Mouse (Mus musculus) hindbrain, postnatal 0 days (tissue): ENCODE measurements around the gene 9230104L09Rik. TPM values are rescaled to one million over a fixed set of nuclear protein-coding genes. Genes with fewer than 3 reads are reported as not detected.
A peak's percentile ranks its signal among the peaks of the same experiment; 100 is the strongest.

Experiments
- ATAC-seq: fragments of 200-750 bp; cut with Nextera tagmentation; 2 replicates; pipeline ENCODE4 v1.8.0; 2017; ENCODE audit warnings: mild to moderate bottlenecking, moderate TSS enrichment, moderate library complexity
- DNase-seq: peaks from one replicate; pipeline ENCODE4 v3.0.0-alpha.2; 2015; ENCODE audit warnings: low spot score
- H3K27ac ChIP-seq: fragments of 300-500 bp; sonication (generic); 2 replicates; pipeline ENCODE4 v1.5.1; 2014; ENCODE audit warnings: mild to moderate bottlenecking
- H3K27me3 ChIP-seq: fragments of 300-500 bp; sonication (generic); 2 replicates; pipeline ENCODE4 v1.6.1; 2014; ENCODE audit warnings: low read length, mixed read lengths; ENCODE audit not compliant: insufficient read depth
- H3K36me3 ChIP-seq: fragments of 300-500 bp; sonication (generic); 2 replicates; pipeline ENCODE4 v1.6.1; 2014; ENCODE audit warnings: low read length, mixed read lengths; ENCODE audit not compliant: insufficient read depth
- H3K4me1 ChIP-seq: fragments of 300-500 bp; sonication (generic); 2 replicates; pipeline ENCODE4 v1.6.1; 2014; ENCODE audit warnings: antibody characterized with exemption, low read length, mixed read lengths; ENCODE audit not compliant: insufficient read depth
- H3K4me2 ChIP-seq: fragments of 300-500 bp; sonication (generic); 2 replicates; pipeline ENCODE4 v1.6.1; 2014; ENCODE audit warnings: low read depth, mild to moderate bottlenecking, low read length, moderate library complexity, mixed read lengths
- H3K4me3 ChIP-seq: fragments of 300-500 bp; sonication (generic); 2 replicates; pipeline ENCODE4 v1.5.1; 2014; ENCODE audit warnings: low read length
- H3K9ac ChIP-seq: fragments of 300-500 bp; sonication (generic); replicated peaks from 2 replicates; pipeline ENCODE4 v1.6.1; 2014; ENCODE audit warnings: mild to moderate bottlenecking, low read length, moderate library complexity, mixed read lengths
- H3K9me3 ChIP-seq: fragments of 300-500 bp; sonication (generic); 2 replicates; pipeline ENCODE4 v1.6.1; 2016; ENCODE audit warnings: low read length, mixed read lengths
- CTCF ChIP-seq: IDR thresholded peaks from 2 replicates; pipeline ENCODE4 v1.5.1; 2016; ENCODE audit warnings: antibody characterized with exemption, control low read depth, low read depth
- WGBS: fragments of 180-500 bp; shearing (Covaris S2); extraction: QIAGEN DNeasy Blood & Tissue Kit; methylation state at CpG from one replicate; pipeline ENCODE4 v1.1.7; 2014; 5-methylcytosine and 5-hydroxymethylcytosine counted together
- polyA plus RNA-seq: library from polyadenylated mRNA; unstranded; fragments of >200 nt; fragmentation: Nextera tagmentation; extraction: Ambion mirVana; gene quantifications from 2 replicates; pipeline ENCODE4 v1.2.1, GENCODE M21; 2015
- total RNA-seq: library from RNA; depleted of rRNA; stranded (reverse); fragments of >200 nt; gene quantifications from 2 replicates; pipeline ENCODE4 v1.2.3, GENCODE M21; 2014

Gene 9230104L09Rik
- total and polyA plus RNA-seq, 2 experiments from 2014 or later = not detected

- Histone ChIP-seq H3K36me3 (peaks cover 13% of the 10 kb centered on the region), H3K27ac (peak overlapping the region; percentile 91), H3K4me2 (peak overlapping the region; percentile 67), H3K4me1 (peaks cover 16% of the 10 kb centered on the region), H3K9ac (peak overlapping the region; percentile 94), H3K9me3 (no peaks in the 10 kb centered on the region), H3K4me3 (peak overlapping the region; percentile 93), H3K27me3 (no peaks in the 10 kb centered on the region)
- ATAC-seq (peak; percentile 74), DNase-seq (peak; percentile 77)
- WGBS = under 1% methylated on average over 34 of the region's 34 CpGs
- TF ChIP-seq CTCF = no peak
Measured at GRCm38 (mm10) chr2:148874617-148875334, 9.9 kb upstream of the 9230104L09Rik start.

GRCm38 (mm10) chr2:148874224-148874616, 9.4 kb upstream of the 9230104L09Rik start:
- H3K4me3 ChIP-seq = peak overlapping the region; percentile 93
- no peaks in the 10 kb centered on the region for H3K9me3 ChIP-seq
- H3K4me2 ChIP-seq = peak overlapping the region; percentile 67
- DNase-seq (no peak), ATAC-seq (peak; percentile 11; the same call in 1 of the 2 replicates)
- TF ChIP-seq CTCF = no peak
- peaks cover 13% of the 10 kb centered on the region for H3K36me3 ChIP-seq
- H3K27me3 ChIP-seq = no peaks in the 10 kb centered on the region
- peak overlapping the region; percentile 91; the same call in 1 of the 2 replicates for H3K27ac ChIP-seq
- whole genome bisulfite sequencing = 38% methylated on average over 3 of the region's 3 CpGs
- peak overlapping the region; percentile 94 for H3K9ac ChIP-seq
- H3K4me1 ChIP-seq = peaks cover 16% of the 10 kb centered on the region

GRCm38 (mm10) chr2:148872860-148873259, 8.0 kb upstream of the 9230104L09Rik start:
- Histone ChIP-seq H3K4me3 (peak overlapping the region; percentile 93), H3K4me1 (peaks cover 16% of the 10 kb centered on the region), H3K36me3 (peaks cover 13% of the 10 kb centered on the region), H3K27ac (peak overlapping the region; percentile 45), H3K4me2 (peak overlapping the region; percentile 67), H3K27me3 (no peaks in the 10 kb centered on the region), H3K9me3 (no peaks in the 10 kb centered on the region), H3K9ac (peak overlapping the region; percentile 94; the same call in 1 of the 2 replicates)
- 67% methylated on average over 4 of the region's 4 CpGs for WGBS
- no peak for ATAC-seq
- DNase-seq = no peak
- no peak for TF ChIP-seq CTCF

- no peak for ATAC-seq
- WGBS = 85% methylated on average over 3 of the region's 3 CpGs
Measured at GRCm38 (mm10) chr2:148870526-148870925, 5.7 kb upstream of the 9230104L09Rik start.

GRCm38 (mm10) chr2:148868959-148869358, 4.1 kb upstream of the 9230104L09Rik start:
- Histone ChIP-seq H3K27me3 (no peaks in the 10 kb centered on the region), H3K4me2 (no peak overlapping the region), H3K27ac (no peak overlapping the region), H3K4me3 (no peak overlapping the region), H3K36me3 (peaks cover 13% of the 10 kb centered on the region), H3K9me3 (no peaks in the 10 kb centered on the region), H3K9ac (no peak overlapping the region), H3K4me1 (peaks cover 12% of the 10 kb centered on the region)
- DNase-seq = no peak
- WGBS = 67% methylated on average over 1 of the region's 1 CpGs
- no peak for ATAC-seq
- TF ChIP-seq CTCF = no peak

More at GRCm38 (mm10) chr2:148870526-148870925, 5.7 kb upstream of the 9230104L09Rik start:
- TF ChIP-seq CTCF = no peak
- Histone ChIP-seq H3K9ac (no peak overlapping the region), H3K4me2 (no peak overlapping the region), H3K27ac (no peak overlapping the region), H3K4me1 (peaks cover 16% of the 10 kb centered on the region), H3K4me3 (no peak overlapping the region), H3K9me3 (no peaks in the 10 kb centered on the region), H3K36me3 (peaks cover 13% of the 10 kb centered on the region), H3K27me3 (no peaks in the 10 kb centered on the region)
- DNase-seq = no peak

GRCm38 (mm10) chr2:148861693-148862092, 3.1 kb downstream of the 9230104L09Rik start:
- H3K9me3 ChIP-seq = no peaks in the 10 kb centered on the region
- TF ChIP-seq CTCF = no peak
- no peak overlapping the region for H3K9ac ChIP-seq
- H3K27ac ChIP-seq = no peak overlapping the region
- H3K27me3 ChIP-seq = no peaks in the 10 kb centered on the region
- H3K4me1 ChIP-seq = no peaks in the 10 kb centered on the region
- no peak overlapping the region for H3K4me3 ChIP-seq
- DNase-seq (peak; percentile 31), ATAC-seq (peak; percentile 67; the same call in 1 of the 2 replicates)
- no peaks in the 10 kb centered on the region for H3K36me3 ChIP-seq
- H3K4me2 ChIP-seq = no peak overlapping the region

- no peak overlapping the region for H3K4me3 ChIP-seq
- no peaks in the 10 kb centered on the region for H3K27me3 ChIP-seq
- H3K9me3 ChIP-seq = no peaks in the 10 kb centered on the region
- 68% methylated on average over 4 of the region's 4 CpGs for WGBS
- TF ChIP-seq CTCF = no peak
- no peak overlapping the region for H3K4me2 ChIP-seq
- DNase-seq (no peak), ATAC-seq (no peak)
- H3K9ac ChIP-seq = no peak overlapping the region
- no peaks in the 10 kb centered on the region for H3K36me3 ChIP-seq
- H3K4me1 ChIP-seq = no peaks in the 10 kb centered on the region
- H3K27ac ChIP-seq = 0 out of 2 replicates have a peak overlapping the region, but pooled peaks have one; percentile 3
Measured at GRCm38 (mm10) chr2:148860993-148861392, 3.8 kb downstream of the 9230104L09Rik start.
